Mouse (Mus musculus) neural tube, embryonic 11.5 days (tissue): ENCODE measurements at regions not wholly inside any gene's neighbourhood (a gene's known extent, or its start where the extent isn't known, plus 50 kb on each side); places are given as distances from the start of the nearest gene placed in this dataset.
A peak's percentile ranks its signal among the peaks of the same experiment; 100 is the strongest.

Source experiments
- ATAC-seq: fragments of 200-750 bp; cut with Nextera tagmentation; 2 replicates; pipeline ENCODE4 v1.8.0; 2017; ENCODE audit warnings: moderate number of reproducible peaks, mild to moderate bottlenecking, moderate TSS enrichment, moderate library complexity; ENCODE audit not compliant: insufficient read depth, low FRiP score, low TSS enrichment
- DNase-seq: peaks from one replicate; pipeline ENCODE4 v3.0.0-alpha.2; 2015; ENCODE audit warnings: low spot score
- H3K27ac ChIP-seq: fragments of 300-500 bp; sonication (generic); 2 replicates; pipeline ENCODE4 v1.5.1; 2014; ENCODE audit warnings: low read depth, mild to moderate bottlenecking, low read length
- H3K27me3 ChIP-seq: fragments of 300-500 bp; sonication (generic); 2 replicates; pipeline ENCODE4 v1.6.1; 2014; ENCODE audit warnings: mild to moderate bottlenecking, low read length, mixed read lengths; ENCODE audit not compliant: control insufficient read depth, insufficient read depth
- H3K36me3 ChIP-seq: fragments of 300-500 bp; sonication (generic); 2 replicates; pipeline ENCODE4 v1.6.1; 2014; ENCODE audit warnings: mild to moderate bottlenecking, low read length, moderate library complexity, mixed read lengths; ENCODE audit not compliant: control insufficient read depth, insufficient read depth
- H3K4me1 ChIP-seq: fragments of 300-500 bp; sonication (generic); 2 replicates; pipeline ENCODE4 v1.6.1; 2014; ENCODE audit warnings: low read length, mixed read lengths; ENCODE audit not compliant: control insufficient read depth, insufficient read depth
- H3K4me2 ChIP-seq: fragments of 300-500 bp; sonication (generic); 2 replicates; pipeline ENCODE4 v1.6.1; 2014; ENCODE audit warnings: low read depth, mild to moderate bottlenecking, moderate library complexity
- H3K4me3 ChIP-seq: fragments of 300-500 bp; sonication (generic); 2 replicates; pipeline ENCODE4 v1.5.1; 2014; ENCODE audit warnings: low read depth, low read length
- H3K9ac ChIP-seq: fragments of 300-500 bp; sonication (generic); 2 replicates; pipeline ENCODE4 v1.6.1; 2014; ENCODE audit warnings: mild to moderate bottlenecking, low read length
- H3K9me3 ChIP-seq: fragments of 300-500 bp; sonication (generic); 2 replicates; pipeline ENCODE4 v1.6.1; 2016; ENCODE audit warnings: low read length; ENCODE audit not compliant: control insufficient read depth
- WGBS: fragments of 180-500 bp; shearing (Covaris S2); extraction: QIAGEN DNeasy Blood & Tissue Kit; methylation state at CpG from one replicate; pipeline ENCODE4 v1.1.7; 2014; 5-methylcytosine and 5-hydroxymethylcytosine counted together

DNA sequence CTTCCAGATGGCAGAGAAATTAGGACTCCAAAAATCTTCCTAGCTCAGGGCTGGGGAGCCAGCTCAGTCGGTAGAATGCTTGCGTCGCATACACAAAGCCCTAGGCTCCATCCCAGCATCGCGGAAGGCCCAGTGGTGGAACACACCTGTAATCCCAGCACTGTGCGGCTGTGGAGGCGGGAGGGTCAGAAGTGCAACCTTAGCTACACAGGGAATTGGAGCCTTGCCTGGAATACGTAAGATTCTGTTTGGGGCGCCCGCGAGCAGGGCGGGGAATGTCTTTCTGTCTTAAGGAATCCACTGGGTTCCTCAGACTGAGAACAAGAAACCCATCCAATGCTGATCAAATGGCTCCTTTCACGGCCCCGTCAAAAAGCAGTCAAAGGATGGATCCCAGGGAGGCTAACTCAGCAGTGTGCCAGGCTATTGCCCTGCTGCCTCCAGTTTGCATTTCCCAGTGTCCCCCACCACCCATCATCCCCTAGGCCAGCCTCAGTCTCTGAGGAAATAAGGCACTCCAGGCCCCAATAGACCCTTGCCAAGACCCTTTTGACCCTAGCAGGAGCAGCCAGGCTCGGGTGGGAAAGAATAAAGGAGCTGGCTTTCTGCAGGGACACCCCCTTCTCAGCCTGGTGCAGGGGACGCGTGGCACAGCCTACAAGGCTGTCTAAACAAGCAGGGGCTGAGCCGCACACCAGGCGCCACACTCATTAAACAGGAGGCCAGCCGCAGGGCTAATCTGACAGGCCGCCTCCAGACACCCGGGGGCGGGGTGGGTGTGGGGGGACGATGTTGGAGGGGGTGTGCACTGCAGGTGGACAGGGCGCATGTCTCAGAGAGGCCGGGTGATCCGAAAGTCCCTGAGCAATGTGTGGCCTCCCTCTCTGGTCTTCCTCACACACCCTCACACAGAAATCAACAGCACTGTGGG lies 407.1 kb downstream of the H2al1j start:
- Histone ChIP-seq H3K4me2 (no peak overlapping the region), H3K36me3 (no peaks in the 10 kb centered on the region), H3K27ac (no peak overlapping the region), H3K4me3 (no peak overlapping the region), H3K27me3 (no peaks in the 10 kb centered on the region), H3K9me3 (no peaks in the 10 kb centered on the region), H3K9ac (no peak overlapping the region), H3K4me1 (no peaks in the 10 kb centered on the region)
- ATAC-seq (peak; percentile 45; the same call in 1 of the 2 replicates), DNase-seq (no peak)
- WGBS = 26% methylated on average over 27 of the region's 27 CpGs

DNA sequence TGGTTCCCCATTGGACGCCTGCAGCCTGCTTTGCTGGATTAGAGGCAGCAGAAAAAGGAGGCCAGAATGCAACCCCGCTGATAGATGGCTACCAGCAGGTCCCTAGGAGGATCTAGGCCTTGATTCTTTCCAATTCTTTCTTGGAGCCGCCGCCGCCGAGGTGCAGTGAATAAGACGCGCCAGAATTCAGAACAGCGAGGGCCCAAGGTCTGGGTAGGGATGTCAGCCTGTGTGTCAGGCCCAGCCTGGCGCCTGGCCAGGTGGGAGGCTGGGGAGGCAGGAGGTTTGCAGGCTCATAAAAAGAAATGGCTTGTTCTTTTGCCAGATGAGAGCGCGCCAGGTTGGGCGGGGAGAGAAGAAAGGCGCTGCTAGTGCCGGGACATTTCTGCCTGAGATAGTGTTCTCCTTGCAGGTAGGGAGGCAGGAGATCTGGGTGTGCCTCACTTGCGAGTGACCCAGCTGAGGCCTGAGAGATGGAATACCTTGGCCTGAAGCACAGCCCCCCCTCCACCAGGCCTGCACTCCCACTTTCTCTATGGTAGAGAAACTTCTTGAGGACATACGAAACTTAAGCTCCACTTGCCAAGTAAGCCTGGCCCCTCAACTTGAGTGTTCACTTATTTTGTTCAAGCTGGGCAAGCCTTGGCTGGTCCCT lies 408.0 kb downstream of the H2al1j start:
- Histone ChIP-seq H3K4me1 (no peaks in the 10 kb centered on the region), H3K9ac (no peak overlapping the region; the same call in 1 of the 2 replicates), H3K36me3 (no peaks in the 10 kb centered on the region), H3K4me3 (no peak overlapping the region), H3K27ac (no peak overlapping the region), H3K27me3 (no peaks in the 10 kb centered on the region), H3K4me2 (no peak overlapping the region), H3K9me3 (no peaks in the 10 kb centered on the region)
- ATAC-seq = no peak
- DNase-seq = no peak
- WGBS = 33% methylated on average over 17 of the region's 17 CpGs

DNA sequence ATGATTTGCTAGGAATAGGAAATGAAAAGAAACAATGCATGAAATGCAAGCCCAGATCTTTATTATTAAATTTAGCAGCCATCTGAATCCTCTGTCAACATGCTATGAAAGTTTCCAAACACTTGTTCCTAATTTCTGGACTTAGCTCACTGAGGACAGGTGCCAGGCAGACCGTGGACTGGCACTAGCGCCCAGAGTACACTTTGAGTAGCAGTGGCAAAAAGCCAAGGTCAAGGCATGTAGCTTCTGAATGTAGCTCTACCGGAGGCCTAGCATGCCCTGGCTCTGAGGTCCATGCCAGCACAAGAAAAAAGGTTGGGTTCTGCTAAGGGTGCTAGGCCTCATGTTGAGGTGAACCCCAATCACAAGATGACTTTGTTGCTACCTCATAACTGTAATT lies 408.9 kb downstream of the H2al1j start:
- ATAC-seq (no peak), DNase-seq (no peak)
- Histone ChIP-seq H3K27ac (no peak overlapping the region), H3K36me3 (no peaks in the 10 kb centered on the region), H3K9me3 (no peaks in the 10 kb centered on the region), H3K4me1 (no peaks in the 10 kb centered on the region), H3K4me2 (no peak overlapping the region), H3K4me3 (no peak overlapping the region), H3K9ac (no peak overlapping the region), H3K27me3 (no peaks in the 10 kb centered on the region)
- 93% methylated on average over 3 of the region's 3 CpGs for WGBS

DNA sequence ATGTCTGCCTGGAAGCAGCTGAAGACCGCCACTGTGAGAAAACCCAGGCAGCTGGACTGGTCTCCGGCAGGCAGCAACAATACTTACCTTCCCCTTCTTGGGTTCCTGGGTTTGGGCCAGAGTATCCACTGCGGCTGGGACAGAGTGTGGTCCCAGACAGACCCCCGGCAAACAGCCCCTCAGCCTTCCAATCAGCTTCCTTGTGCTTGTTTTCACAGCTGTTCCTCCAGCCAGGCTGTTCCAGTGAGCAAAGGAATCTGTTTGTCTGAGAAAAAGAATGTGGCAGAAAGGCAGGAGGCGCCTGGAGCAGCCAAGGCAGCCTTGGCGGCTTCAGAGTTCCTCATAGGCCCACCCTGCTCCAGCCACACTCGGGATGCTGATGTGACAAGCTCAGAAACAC lies 411.9 kb downstream of the H2al1j start:
- 43% methylated on average over 6 of the region's 7 CpGs for WGBS
- H3K9me3 ChIP-seq = no peaks in the 10 kb centered on the region
- H3K36me3 ChIP-seq = no peaks in the 10 kb centered on the region
- no peaks in the 10 kb centered on the region for H3K27me3 ChIP-seq
- ATAC-seq (no peak), DNase-seq (no peak)
- no peak overlapping the region for H3K4me3 ChIP-seq
- H3K4me1 ChIP-seq = no peaks in the 10 kb centered on the region
- H3K4me2 ChIP-seq = no peak overlapping the region
- no peak overlapping the region for H3K27ac ChIP-seq
- H3K9ac ChIP-seq = no peak overlapping the region

DNA sequence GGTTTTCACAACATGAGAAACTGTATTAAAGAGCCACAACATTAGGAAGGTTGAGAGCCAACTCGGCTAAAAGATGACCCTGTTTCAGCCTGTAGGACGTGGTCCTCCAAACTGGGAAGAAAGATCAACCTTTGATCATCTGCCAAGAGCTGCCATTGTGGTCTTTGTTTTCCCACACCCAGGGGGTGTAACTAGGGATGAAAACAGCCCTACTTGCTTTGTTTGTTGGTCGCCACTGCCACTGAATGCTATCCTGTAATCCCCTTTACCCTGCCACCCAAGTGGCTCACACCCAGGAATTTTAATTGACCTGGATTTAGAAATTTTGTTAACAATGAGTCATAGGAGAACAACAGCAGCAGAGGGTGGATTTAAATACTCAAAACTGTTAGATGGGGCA lies 414.2 kb downstream of the Bcor start:
- ATAC-seq (no peak), DNase-seq (no peak)
- no peak overlapping the region for H3K4me2 ChIP-seq
- no peaks in the 10 kb centered on the region for H3K9me3 ChIP-seq
- no peaks in the 10 kb centered on the region for H3K4me1 ChIP-seq
- H3K4me3 ChIP-seq = no peak overlapping the region
- WGBS = 23% methylated on average over 3 of the region's 3 CpGs
- H3K36me3 ChIP-seq = no peaks in the 10 kb centered on the region
- no peak overlapping the region for H3K27ac ChIP-seq
- no peaks in the 10 kb centered on the region for H3K27me3 ChIP-seq
- H3K9ac ChIP-seq = no peak overlapping the region

- Histone ChIP-seq H3K36me3 (no peaks in the 10 kb centered on the region), H3K4me1 (no peaks in the 10 kb centered on the region), H3K9ac (no peak overlapping the region), H3K27ac (no peak overlapping the region), H3K27me3 (no peaks in the 10 kb centered on the region), H3K4me3 (no peak overlapping the region), H3K9me3 (no peaks in the 10 kb centered on the region), H3K4me2 (no peak overlapping the region)
- no peak for DNase-seq
- 76% methylated on average over 4 of the region's 4 CpGs for whole genome bisulfite sequencing
- no peak for ATAC-seq
Observed at GRCm38 (mm10) chrX:11747386-11748121, 412.6 kb downstream of the Bcor start.

- Histone ChIP-seq H3K9me3 (no peaks in the 10 kb centered on the region), H3K4me3 (no peak overlapping the region), H3K4me1 (no peaks in the 10 kb centered on the region), H3K4me2 (no peak overlapping the region), H3K36me3 (no peaks in the 10 kb centered on the region), H3K27ac (no peak overlapping the region), H3K9ac (no peak overlapping the region), H3K27me3 (no peaks in the 10 kb centered on the region)
- WGBS = 60% methylated on average over 4 of the region's 4 CpGs
- no peak for DNase-seq
- ATAC-seq = no peak
Observed at GRCm38 (mm10) chrX:11748278-11748677, 411.9 kb downstream of the Bcor start.

GRCm38 (mm10) chrX:11752513-11752912 lies 407.6 kb downstream of the Bcor start:
- no peaks in the 10 kb centered on the region for H3K4me1 ChIP-seq
- H3K9me3 ChIP-seq = no peaks in the 10 kb centered on the region
- no peak overlapping the region for H3K4me3 ChIP-seq
- no peak overlapping the region for H3K9ac ChIP-seq
- DNase-seq (no peak), ATAC-seq (no peak)
- no peak overlapping the region for H3K4me2 ChIP-seq
- H3K27me3 ChIP-seq = no peaks in the 10 kb centered on the region
- no peak overlapping the region for H3K27ac ChIP-seq
- WGBS = 88% methylated on average over 5 of the region's 5 CpGs
- no peaks in the 10 kb centered on the region for H3K36me3 ChIP-seq
